Mouse (Mus musculus) cerebellum, adult 2 months (tissue): ENCODE results near the gene Scube2. TPM values are rescaled to one million over a fixed set of nuclear protein-coding genes. Genes with fewer than 3 reads are reported as not detected.

Experiments used
- DNase-seq, 2 experiments: peaks; one replicate each; pipeline ENCODE4 v3.0.0; 2021
- H3K27ac ChIP-seq: fragments of 200-500 bp; 2 replicates; pipeline ENCODE4 v1.5.1; 2012; ENCODE audit warnings: low read length, control low read depth, inconsistent platforms; ENCODE audit not compliant: insufficient read depth
- H3K27me3 ChIP-seq: fragments of 200-500 bp; 2 replicates; pipeline ENCODE4 v1.6.1; 2012; ENCODE audit warnings: inconsistent platforms, mild to moderate bottlenecking, low read length, moderate library complexity; ENCODE audit not compliant: control insufficient read depth, insufficient read depth
- H3K4me1 ChIP-seq: fragments of 200-500 bp; 2 replicates; pipeline ENCODE4 v1.6.1; 2011; ENCODE audit warnings: low read length; ENCODE audit not compliant: control insufficient read depth, insufficient read depth
- H3K4me3 ChIP-seq: fragments of 200-500 bp; replicated peaks from 2 replicates; pipeline ENCODE3; 2011; ENCODE audit warnings: mild to moderate bottlenecking, low read depth, low read length, control low read depth; ENCODE audit not compliant: insufficient read depth
- CTCF ChIP-seq: fragments of 200-500 bp; IDR thresholded peaks from 2 replicates; pipeline ENCODE4 v1.5.1; 2011; ENCODE audit warnings: low read depth, mild to moderate bottlenecking, control low read depth, low read length, moderate library complexity, borderline replicate concordance; ENCODE audit not compliant: insufficient read depth
- POLR2A ChIP-seq: fragments of 200-500 bp; IDR thresholded peaks from 2 replicates; pipeline ENCODE4 v1.6.1; 2011; ENCODE audit warnings: low read length, control low read depth, borderline replicate concordance; ENCODE audit not compliant: insufficient read depth
- WGBS: fragments of 180-500 bp; shearing (Covaris S2); methylation state at CpG from one replicate; pipeline ENCODE4 v1.1.7; 2018; 5-methylcytosine and 5-hydroxymethylcytosine counted together
- polyA plus RNA-seq: library from polyadenylated mRNA; depleted of rRNA; stranded (reverse); fragments of >200 nt; gene quantifications from 2 replicates; pipeline ENCODE4 v1.2.3, GENCODE M21; 2012

Gene Scube2
- polyA plus RNA-seq, 1 experiment: 0.26 TPM

GRCm38 (mm10) chr7:109787860-109788259, 77.6 kb downstream of the Scube2 start:
- no peaks in the 10 kb centered on the region for H3K27me3 ChIP-seq
- no peak for DNase-seq
- H3K4me1 ChIP-seq: no peaks in the 10 kb centered on the region; the same call in 1 of the 2 replicates
- TF ChIP-seq CTCF (no peak), POLR2A (no peak)
- 97% methylated on average over 2 of the region's 2 CpGs for WGBS
- no peak overlapping the region for H3K27ac ChIP-seq
- no peak overlapping the region for H3K4me3 ChIP-seq

- TF ChIP-seq POLR2A: no peak
- no peak for TF ChIP-seq CTCF
- no peak overlapping the region for H3K27ac ChIP-seq
- peak in 1 of 2 experiments; percentile 24 for DNase-seq
- H3K4me1 ChIP-seq: peaks cover 3% of the 10 kb centered on the region; the same call in 1 of the 2 replicates
- no peak overlapping the region for H3K4me3 ChIP-seq
- no peaks in the 10 kb centered on the region for H3K27me3 ChIP-seq
- 8% methylated on average over 7 of the region's 7 CpGs for WGBS
Observed at GRCm38 (mm10) chr7:109783281-109783680, 82.2 kb downstream of the Scube2 start.

GRCm38 (mm10) chr7:109781470-109782203, 83.8 kb downstream of the Scube2 start, which contains the start of gene Nrip3:
Gene Nrip3, minus strand, starts transcription at chr7:109782025.
- H3K4me1 ChIP-seq: peaks cover 3% of the 10 kb centered on the region; the same call in 1 of the 2 replicates
- peak within 1 kb of the TSS; percentile 59 for H3K4me3 ChIP-seq
- DNase-seq: peak; percentile 78 to 86
- 1% methylated on average over 52 of the region's 52 CpGs for WGBS
- H3K27me3 ChIP-seq: no peaks in the 10 kb centered on the region
- peak; percentile 30; the same call in 1 of the 2 replicates for TF ChIP-seq POLR2A
- TF ChIP-seq CTCF: no peak
- H3K27ac ChIP-seq: no peak within 1 kb of the TSS

- no peak for TF ChIP-seq POLR2A
- TF ChIP-seq CTCF: no peak
- DNase-seq: no peak
- Histone ChIP-seq H3K27me3 (no peaks in the 10 kb centered on the region), H3K4me1 (peaks cover 3% of the 10 kb centered on the region; the same call in 1 of the 2 replicates), H3K4me3 (peak overlapping the region; percentile 59), H3K27ac (no peak overlapping the region)
- under 1% methylated on average over 24 of the region's 24 CpGs for WGBS
Observed at GRCm38 (mm10) chr7:109781087-109781469, 84.4 kb downstream of the Scube2 start.

- H3K4me1 ChIP-seq: no peaks in the 10 kb centered on the region
- TF ChIP-seq POLR2A (no peak), CTCF (no peak)
- DNase-seq: no peak
- H3K4me3 ChIP-seq: no peak overlapping the region
- no peaks in the 10 kb centered on the region for H3K27me3 ChIP-seq
- no peak overlapping the region for H3K27ac ChIP-seq
Observed at GRCm38 (mm10) chr7:109772251-109772650, 93.2 kb downstream of the Scube2 start.

- H3K4me1 ChIP-seq: no peaks in the 10 kb centered on the region
- TF ChIP-seq CTCF: no peak
- TF ChIP-seq POLR2A: no peak
- H3K27me3 ChIP-seq: no peaks in the 10 kb centered on the region
- no peak for DNase-seq
- 61% methylated on average over 2 of the region's 2 CpGs for WGBS
- no peak overlapping the region for H3K27ac ChIP-seq
- H3K4me3 ChIP-seq: no peak overlapping the region
Observed at GRCm38 (mm10) chr7:109768699-109769383, 96.6 kb downstream of the Scube2 start.

- Histone ChIP-seq H3K27ac (no peak overlapping the region), H3K4me3 (no peak overlapping the region), H3K27me3 (no peaks in the 10 kb centered on the region), H3K4me1 (no peaks in the 10 kb centered on the region)
- WGBS: 84% methylated on average over 7 of the region's 7 CpGs
- DNase-seq: no peak
- TF ChIP-seq CTCF (no peak), POLR2A (no peak)
Observed at GRCm38 (mm10) chr7:109767575-109768350, 97.7 kb downstream of the Scube2 start.

- Histone ChIP-seq H3K4me1 (no peaks in the 10 kb centered on the region), H3K4me3 (no peak overlapping the region), H3K27me3 (no peaks in the 10 kb centered on the region), H3K27ac (no peak overlapping the region)
- no peak for TF ChIP-seq POLR2A
- TF ChIP-seq CTCF: no peak
- 77% methylated on average over 2 of the region's 2 CpGs for WGBS
- DNase-seq: no peak
Observed at GRCm38 (mm10) chr7:109764009-109764408, 101.5 kb downstream of the Scube2 start.
